In genomic region chr11:94772363-94773055, GRCm38 (mm10) we compare ENCODE assay signal across 26 mouse cellular contexts. TPM values are rescaled to one million over a fixed set of nuclear protein-coding genes. Genes with fewer than 3 reads are reported as not detected.
DNase-seq lines count a peak whose midpoint lies in the region; TF ChIP-seq lines count a peak whose summit lies in the region.
"Had no signal": no experiment of that assay in that cellular context is flagged by ENCODE, and none has a peak within 500 bp of the region (broad histone marks: within the 10 kb centered on the region; RNA-seq: fewer than 3 reads in every experiment).

No protein-coding gene starts in this region.

- no peak overlapping the region for H3K4me3 ChIP-seq in small intestine, adult 2 months (ENCODE audit: low read depth, low read length)
- H3K4me3 ChIP-seq: embryonic facial prominence, embryonic 13.5 days; forebrain, embryonic 12.5 days; heart, adult 2 months; heart, embryonic 15.5 days; hindbrain, embryonic 10.5 days had no signal

- H3K36me3 ChIP-seq in small intestine, adult 2 months (ENCODE audit: control insufficient read depth, insufficient read depth, low read length) = no peaks in the 10 kb centered on the region
- H3K36me3 ChIP-seq: embryonic facial prominence, embryonic 13.5 days; forebrain, embryonic 12.5 days; heart, embryonic 15.5 days; hindbrain, embryonic 10.5 days had no signal

- 28% methylated on average over 3 of the region's 3 CpGs for WGBS in small intestine, adult 2 months

- peaks cover 24% of the 10 kb centered on the region; the same call in 1 of the 2 replicates for H3K4me1 ChIP-seq in small intestine, adult 2 months (ENCODE audit: control insufficient read depth, insufficient read depth, insufficient read length, low read length)
- H3K4me1 ChIP-seq: embryonic facial prominence, embryonic 13.5 days; forebrain, embryonic 12.5 days; heart, embryonic 15.5 days; hindbrain, embryonic 10.5 days had no signal

- no peaks in the 10 kb centered on the region for H3K27me3 ChIP-seq in small intestine, adult 2 months (ENCODE audit: control insufficient read depth, insufficient read depth, low read length)
- H3K27me3 ChIP-seq: embryonic facial prominence, embryonic 13.5 days; forebrain, embryonic 12.5 days had no signal

- DNase-seq in ES-CJ7 (ENCODE audit: low read depth, low spot score) = peak; percentile 19
- DNase-seq in ZHBTc4 (ENCODE audit: low read depth, low spot score) = peak; percentile 47
- no peak for DNase-seq in heart, postnatal 25 days (ENCODE audit: low spot score)
- no peak for DNase-seq in left cerebral cortex, adult 11 months (ENCODE audit: low spot score)
- DNase-seq in cerebellum, adult 9-11 months = no peak
- DNase-seq in spleen, postnatal 14 days (ENCODE audit: low spot score in 2 of 2) = no peak
- DNase-seq: adrenal gland, postnatal 25 days; B cell, adult 2 months; cerebellum, adult 2 months; cerebellum, postnatal 14 days; forebrain, postnatal 0 days; gastrocnemius, postnatal 14 days; heart, adult 2 months; heart, postnatal 14 days; kidney, adult 11 months had no signal

- no peak for TF ChIP-seq POLR2A in small intestine, adult 2 months (IDR thresholded peaks at IDR 0.05; ENCODE audit: low read depth, low read length)

- H3K27ac ChIP-seq in small intestine, adult 2 months (ENCODE audit: insufficient read depth, low read depth, low read length) = peak overlapping the region; percentile 38
- H3K27ac ChIP-seq: embryonic facial prominence, embryonic 13.5 days; forebrain, embryonic 12.5 days; heart, adult 2 months; heart, embryonic 15.5 days; hindbrain, embryonic 10.5 days; hindbrain, embryonic 14.5 days had no signal

- no peak for TF ChIP-seq CTCF in small intestine, adult 2 months (IDR thresholded peaks at IDR 0.05; ENCODE audit: extremely low read depth, insufficient read length, insufficient replicate concordance, low read depth, low read length)

- intact Hi-C loops in heart, postnatal 25 days (cut with DNase I) = no loop called here

RNA-seq across cellular contexts. Expression of gene Tmem92, which starts 10.0 kb away (rescaled TPM):
- polyA plus RNA-seq in small intestine, adult 2 months (2012; rRNA removed) = 0.10 TPM in 1 of 2 replicates, not detected in the other
- not detected for total RNA-seq in heart, postnatal 25 days (2021)
- total RNA-seq: adrenal gland, postnatal 25 days; forebrain, postnatal 0 days; gastrocnemius, adult 18-20 months; gastrocnemius, postnatal 14 days; heart, adult 2 months; heart, postnatal 14 days had no signal
- polyA plus RNA-seq: CD4-positive, CD25-positive, alpha-beta regulatory T cell, adult 4 months; cerebellum, adult 2 months; cortical plate, adult 2 months; embryonic facial prominence, embryonic 13.5 days; forebrain, embryonic 12.5 days; gonadal fat pad, adult 2 months; heart, adult 2 months; heart, embryonic 11.5 days; heart, embryonic 15.5 days; hindbrain, embryonic 10.5 days; hindbrain, embryonic 14.5 days had no signal

RNA-seq across cellular contexts. Expression of gene Cdc34b, which starts 30.9 kb away (rescaled TPM):
- polyA plus RNA-seq in small intestine, adult 2 months (2012; rRNA removed) = 0.13 TPM in 1 of 2 replicates, not detected in the other
- total RNA-seq in heart, postnatal 25 days (2021) = under 1 TPM; 0.59 to 0.86 TPM
- total RNA-seq: forebrain, postnatal 0 days had no signal
- polyA plus RNA-seq: CD4-positive, CD25-positive, alpha-beta regulatory T cell, adult 4 months; embryonic facial prominence, embryonic 13.5 days; forebrain, postnatal 0 days; heart, embryonic 15.5 days; hindbrain, embryonic 14.5 days had no signal

Comparison
In these comparisons a context has a peak if more than half of its experiments do, and no peak if none do; other contexts are left out.
1. DNase-seq: peak in ES-CJ7 (single experiment) and ZHBTc4 (single experiment); none in heart, postnatal 25 days (single experiment), left cerebral cortex, adult 11 months (single experiment), cerebellum, adult 9-11 months (single experiment) and spleen, postnatal 14 days (0 of 2).